Mouse (Mus musculus): ENCODE measurements at regions not wholly inside any gene's neighbourhood (a gene's known extent, or its start where the extent isn't known, plus 50 kb on each side); places are given as distances from the start of the nearest gene placed in this dataset.
A peak's percentile ranks its signal among the peaks of the same experiment; 100 is the strongest.

DNA sequence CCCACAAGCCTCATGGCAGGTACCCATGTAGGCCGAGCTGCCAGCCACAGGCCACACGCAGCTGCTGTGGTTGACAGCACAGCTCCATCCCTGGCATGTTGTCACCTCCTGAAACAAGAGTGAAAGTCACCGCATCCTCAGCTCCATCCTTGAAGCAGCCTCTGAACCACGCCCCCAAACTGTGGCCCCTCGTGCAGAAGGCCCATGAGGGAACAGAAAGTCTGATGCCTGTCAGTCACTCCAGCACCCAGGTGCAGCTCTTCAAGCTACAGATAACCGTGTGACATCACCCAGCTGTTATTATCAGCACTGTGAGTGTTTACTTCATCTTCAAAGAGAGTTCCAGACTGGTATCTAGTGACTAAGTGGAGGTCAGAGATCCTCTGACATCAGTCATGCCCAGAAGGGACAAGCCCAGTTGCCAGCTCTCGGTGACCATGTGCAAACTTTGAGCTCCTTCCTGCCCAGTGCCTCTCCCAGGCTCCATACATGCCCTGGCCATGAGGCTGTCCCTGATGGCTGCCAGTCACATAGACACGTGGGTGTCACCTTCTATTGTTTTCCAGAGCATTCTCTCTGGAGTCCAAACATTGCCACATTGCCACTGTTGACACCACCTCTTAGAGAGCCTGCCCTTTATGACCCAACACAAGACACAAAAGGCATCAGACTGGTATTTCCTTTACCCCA lies 97.8 kb downstream of the Tomm20 start:
- Histone ChIP-seq H3K4me2 (ENCODE audit: insufficient read depth, low read depth, poor library complexity, severe bottlenecking) (peak overlapping the region; percentile 32), H3K4me1 (ENCODE audit: control insufficient read depth in 1 of 2, insufficient read depth in 2 of 2) (peaks cover 69 to 90% of the 10 kb centered on the region in 2 experiments), H3K79me2 (replicated peaks; ENCODE audit: control insufficient read depth, extremely low read depth, insufficient read depth, poor library complexity, severe bottlenecking) (no peaks in the 10 kb centered on the region), H3K9me3 (replicated peaks; ENCODE audit: low read length) (no peaks in the 10 kb centered on the region), H3K36me3 (replicated peaks in 1 of 2; ENCODE audit: control insufficient read depth in 1 of 2, insufficient read depth in 1 of 2, low read length in 1 of 2) (peaks cover 0 to 3% of the 10 kb centered on the region in 2 experiments), H3K27me3 (replicated peaks) (no peaks in the 10 kb centered on the region), H3K9ac (ENCODE audit: insufficient read depth, low read depth) (no peak overlapping the region), H3K27ac (ENCODE audit: insufficient read depth, low read depth) (peak overlapping the region; percentile 97), H3K4me3 (replicated peaks in 1 of 3; ENCODE audit: low read depth in 2 of 3, low read length in 2 of 3, poor library complexity in 1 of 3) (peak overlapping the region in 1 of 3 experiments; percentile 9)
- peak; percentile 99 for DNase-seq (ENCODE audit: extremely low read depth)
- dilution Hi-C loops (cut with MboI; ENCODE audit: extremely low pct_ligation_motif_present, extremely low pct_unique_long_range_greater_than_20kb, low sequenced_read_pairs) (no loop called here), in situ Hi-C loops (cut with MboI; ENCODE audit: low pct_ligation_motif_present, low pct_unique_long_range_greater_than_20kb, low sequenced_read_pairs) (loop anchor here (5.0 kb wide), 3 partner anchors 34 to 351 kb away; no protein-coding TSS in a partner anchor)
- no peak for TF ChIP-seq CTCF (conservative IDR thresholded peaks at IDR 0.05 in 1 of 2, IDR thresholded peaks at IDR 0.05 in 1 of 2; ENCODE audit: low read depth in 2 of 2, low read length in 2 of 2)
- peak; percentile 92 for TF ChIP-seq SIN3A (IDR thresholded peaks at IDR 0.05; ENCODE audit: low read length)
- TF ChIP-seq ZMIZ1 (IDR thresholded peaks at IDR 0.05; ENCODE audit: low read depth, low read length) = peak; percentile 62
- no peak for TF ChIP-seq USF2 (conservative IDR thresholded peaks at IDR 0.05; ENCODE audit: low read depth, low read length)
- TF ChIP-seq PAX5 (IDR thresholded peaks at IDR 0.05; ENCODE audit: low read length) = no peak
- peak; percentile 52; the same call in 1 of the 2 replicates for TF ChIP-seq JUND (conservative IDR thresholded peaks at IDR 0.05; ENCODE audit: low read depth, low read length)
- TF ChIP-seq GABPA (IDR thresholded peaks at IDR 0.05; ENCODE audit: insufficient replicate concordance, low read depth, low read length) = no peak
- TF ChIP-seq NELFE (IDR thresholded peaks at IDR 0.05; ENCODE audit: low read depth, low read length) = peak; percentile 29; the same call in 1 of the 2 replicates
- 0 out of 2 replicates have a peak, but pooled peaks have one; percentile 67 for TF ChIP-seq KAT2A (IDR thresholded peaks at IDR 0.05; ENCODE audit: insufficient replicate concordance, low read length)
- TF ChIP-seq MAZ (IDR thresholded peaks at IDR 0.05; ENCODE audit: low read depth, low read length) = peak; percentile 87
- TF ChIP-seq MAFK (IDR thresholded peaks at IDR 0.05; ENCODE audit: insufficient replicate concordance, low read length) = peak; percentile 97
- peak; percentile 100 for TF ChIP-seq TCF12 (IDR thresholded peaks at IDR 0.05; ENCODE audit: low read depth, low read length)
- no peak for TF ChIP-seq POLR2AphosphoS2 (IDR thresholded peaks at IDR 0.05; ENCODE audit: low read depth, low read length)
- TF ChIP-seq E2F4 (IDR thresholded peaks at IDR 0.05; ENCODE audit: insufficient replicate concordance, low read depth, low read length) = 0 out of 2 replicates have a peak, but pooled peaks have one; percentile 14
- TF ChIP-seq MYC (IDR thresholded peaks at IDR 0.05; ENCODE audit: low read depth, low read length) = peak; percentile 91
- TF ChIP-seq CHD1 (IDR thresholded peaks at IDR 0.05; ENCODE audit: low read depth, low read length) = peak; percentile 2; the same call in 1 of the 2 replicates
- TF ChIP-seq ZNF384 (IDR thresholded peaks at IDR 0.05; ENCODE audit: low read depth, low read length) = peak; percentile 74
- peak; percentile 36; the same call in 1 of the 2 replicates for TF ChIP-seq HCFC1 (IDR thresholded peaks at IDR 0.05; ENCODE audit: low read depth, low read length)
- no peak; the same call in 1 of the 2 replicates for TF ChIP-seq POLR2A (IDR thresholded peaks at IDR 0.05; ENCODE audit: low read depth, low read length)
- TF ChIP-seq IRF4 (IDR thresholded peaks at IDR 0.05; ENCODE audit: low read depth, low read length) = peak; percentile 99
- peak; percentile 96 for TF ChIP-seq MEF2A (IDR thresholded peaks at IDR 0.05; ENCODE audit: borderline replicate concordance, low read depth, low read length)
- peak; percentile 100 for TF ChIP-seq ETS1 (conservative IDR thresholded peaks at IDR 0.05; ENCODE audit: low read depth, low read length)
- TF ChIP-seq MXI1 (IDR thresholded peaks at IDR 0.05; ENCODE audit: low read depth, low read length) = peak; percentile 73
- peak; percentile 26; the same call in 1 of the 2 replicates for TF ChIP-seq ELF1 (IDR thresholded peaks at IDR 0.05; ENCODE audit: low read depth, low read length)
- TF ChIP-seq RCOR1 (conservative IDR thresholded peaks at IDR 0.05; ENCODE audit: low read depth, low read length) = peak; percentile 98
- TF ChIP-seq TBP (conservative IDR thresholded peaks at IDR 0.05; ENCODE audit: low read depth, low read length) = no peak
- peak; percentile 32 for TF ChIP-seq SMC3 (IDR thresholded peaks at IDR 0.05; ENCODE audit: low read depth, low read length)
- peak; percentile 48; the same call in 1 of the 2 replicates for TF ChIP-seq NRF1 (IDR thresholded peaks at IDR 0.05; ENCODE audit: low read depth, low read length)
- peak; percentile 97 for TF ChIP-seq EP300 (IDR thresholded peaks at IDR 0.05; ENCODE audit: low read length)
- TF ChIP-seq MAX (IDR thresholded peaks at IDR 0.05; ENCODE audit: low read length) = no peak; the same call in none of the 2 replicates
- TF ChIP-seq ZC3H11A (IDR thresholded peaks at IDR 0.05; ENCODE audit: low read depth, low read length) = no peak
- TF ChIP-seq UBTF (IDR thresholded peaks at IDR 0.05; ENCODE audit: low read depth, low read length) = no peak
- TF ChIP-seq RAD21 (IDR thresholded peaks at IDR 0.05; ENCODE audit: low read depth, low read length) = peak; percentile 22; the same call in 1 of the 2 replicates
- TF ChIP-seq JUN (IDR thresholded peaks at IDR 0.05; ENCODE audit: insufficient read depth, low read depth, low read length) = peak; percentile 72
- no peak for TF ChIP-seq ZKSCAN1 (IDR thresholded peaks at IDR 0.05; ENCODE audit: borderline replicate concordance, low read depth, low read length)
- TF ChIP-seq BHLHE40 (IDR thresholded peaks at IDR 0.05; ENCODE audit: low read depth, low read length) = peak; percentile 99
- no peak; the same call in 1 of the 2 replicates for TF ChIP-seq USF1 (IDR thresholded peaks at IDR 0.05; ENCODE audit: low read depth, low read length)
- peak; percentile 90 for TF ChIP-seq CHD2 (IDR thresholded peaks at IDR 0.05; ENCODE audit: low read length)
